Mouse (Mus musculus): ENCODE measurements around the gene Slc23a4. TPM values are rescaled to one million over a fixed set of nuclear protein-coding genes. Genes with fewer than 3 reads are reported as not detected.

Slc23a4 gene
- 0.27 and 0.35 TPM in 2 replicates for polyA plus RNA-seq (2015; fragmentation: Nextera tagmentation; extraction: Ambion mirVana)

- no peaks in the 10 kb centered on the region for H3K27me3 ChIP-seq (ENCODE audit: insufficient read depth, low read length)
- H3K9me3 ChIP-seq (ENCODE audit: low read length) = no peaks in the 10 kb centered on the region
- no peak within 1 kb of the TSS for H3K4me3 ChIP-seq (ENCODE audit: low read length)
- H3K36me3 ChIP-seq (ENCODE audit: insufficient read depth, low read length) = no peaks in the 10 kb centered on the region
- 12% methylated on average over 20 of the region's 20 CpGs for WGBS
- ATAC-seq (ENCODE audit: low FRiP score, low TSS enrichment) = peak; percentile 68; the same call in 1 of the 2 replicates
- peak within 1 kb of the TSS; percentile 28 for H3K9ac ChIP-seq (replicated peaks; ENCODE audit: low read length)
- no peak within 1 kb of the TSS for H3K27ac ChIP-seq (ENCODE audit: low read length)
- H3K4me2 ChIP-seq (replicated peaks; ENCODE audit: low read depth, low read length) = peak within 1 kb of the TSS; percentile 33
- peaks cover 17% of the 10 kb centered on the region for H3K4me1 ChIP-seq (ENCODE audit: insufficient read depth, low read length)
These were observed at the start of gene Slc23a4 for GRCm38 (mm10) chr6:34988081-34988761. Gene Slc23a4, minus strand, starts transcription at chr6:34988404.

GRCm38 (mm10) chr6:35033341-35033740 is 45.1 kb upstream of the Slc23a4 start:
- WGBS = 94% methylated on average over 11 of the region's 11 CpGs
- Histone ChIP-seq H3K4me2 (replicated peaks; ENCODE audit: low read depth, low read length) (no peak overlapping the region), H3K9ac (replicated peaks; ENCODE audit: low read length) (no peak overlapping the region), H3K9me3 (ENCODE audit: low read length) (no peaks in the 10 kb centered on the region), H3K27ac (ENCODE audit: low read length) (no peak overlapping the region), H3K36me3 (ENCODE audit: insufficient read depth, low read length) (no peaks in the 10 kb centered on the region), H3K27me3 (ENCODE audit: insufficient read depth, low read length) (no peaks in the 10 kb centered on the region), H3K4me3 (ENCODE audit: low read length) (no peak overlapping the region), H3K4me1 (ENCODE audit: insufficient read depth, low read length) (no peaks in the 10 kb centered on the region)
- ATAC-seq (ENCODE audit: low FRiP score, low TSS enrichment) = no peak

GRCm38 (mm10) chr6:35032704-35033103 is 44.5 kb upstream of the Slc23a4 start:
- no peaks in the 10 kb centered on the region for H3K9me3 ChIP-seq (ENCODE audit: low read length)
- no peaks in the 10 kb centered on the region for H3K36me3 ChIP-seq (ENCODE audit: insufficient read depth, low read length)
- H3K4me1 ChIP-seq (ENCODE audit: insufficient read depth, low read length) = no peaks in the 10 kb centered on the region
- 82% methylated on average over 2 of the region's 2 CpGs for WGBS
- no peaks in the 10 kb centered on the region for H3K27me3 ChIP-seq (ENCODE audit: insufficient read depth, low read length)
- H3K4me3 ChIP-seq (ENCODE audit: low read length) = no peak overlapping the region
- no peak overlapping the region for H3K4me2 ChIP-seq (replicated peaks; ENCODE audit: low read depth, low read length)
- H3K9ac ChIP-seq (replicated peaks; ENCODE audit: low read length) = no peak overlapping the region
- no peak for ATAC-seq (ENCODE audit: low FRiP score, low TSS enrichment)
- no peak overlapping the region for H3K27ac ChIP-seq (ENCODE audit: low read length)

GRCm38 (mm10) chr6:35030811-35031210 is 42.6 kb upstream of the Slc23a4 start:
- H3K4me2 ChIP-seq (replicated peaks; ENCODE audit: low read depth, low read length) = no peak overlapping the region
- no peak overlapping the region for H3K27ac ChIP-seq (ENCODE audit: low read length)
- no peak for ATAC-seq (ENCODE audit: low FRiP score, low TSS enrichment)
- WGBS = 94% methylated on average over 4 of the region's 4 CpGs
- no peak overlapping the region for H3K9ac ChIP-seq (replicated peaks; ENCODE audit: low read length)
- H3K36me3 ChIP-seq (ENCODE audit: insufficient read depth, low read length) = no peaks in the 10 kb centered on the region
- no peak overlapping the region for H3K4me3 ChIP-seq (ENCODE audit: low read length)
- no peaks in the 10 kb centered on the region for H3K4me1 ChIP-seq (ENCODE audit: insufficient read depth, low read length)
- no peaks in the 10 kb centered on the region for H3K9me3 ChIP-seq (ENCODE audit: low read length)
- H3K27me3 ChIP-seq (ENCODE audit: insufficient read depth, low read length) = no peaks in the 10 kb centered on the region

GRCm38 (mm10) chr6:35030226-35030625 is 42.0 kb upstream of the Slc23a4 start:
- no peak for ATAC-seq (ENCODE audit: low FRiP score, low TSS enrichment)
- Histone ChIP-seq H3K4me2 (replicated peaks; ENCODE audit: low read depth, low read length) (no peak overlapping the region), H3K9ac (replicated peaks; ENCODE audit: low read length) (no peak overlapping the region), H3K4me3 (ENCODE audit: low read length) (no peak overlapping the region), H3K4me1 (ENCODE audit: insufficient read depth, low read length) (no peaks in the 10 kb centered on the region), H3K27me3 (ENCODE audit: insufficient read depth, low read length) (no peaks in the 10 kb centered on the region), H3K27ac (ENCODE audit: low read length) (no peak overlapping the region), H3K9me3 (ENCODE audit: low read length) (no peaks in the 10 kb centered on the region), H3K36me3 (ENCODE audit: insufficient read depth, low read length) (no peaks in the 10 kb centered on the region)
- 88% methylated on average over 6 of the region's 6 CpGs for WGBS

GRCm38 (mm10) chr6:35028023-35028422 is 39.8 kb upstream of the Slc23a4 start:
- no peak overlapping the region for H3K9ac ChIP-seq (replicated peaks; ENCODE audit: low read length)
- 94% methylated on average over 2 of the region's 2 CpGs for WGBS
- no peaks in the 10 kb centered on the region for H3K27me3 ChIP-seq (ENCODE audit: insufficient read depth, low read length)
- H3K4me1 ChIP-seq (ENCODE audit: insufficient read depth, low read length) = no peaks in the 10 kb centered on the region
- peaks cover 1% of the 10 kb centered on the region for H3K36me3 ChIP-seq (ENCODE audit: insufficient read depth, low read length)
- ATAC-seq (ENCODE audit: low FRiP score, low TSS enrichment) = no peak
- H3K4me2 ChIP-seq (replicated peaks; ENCODE audit: low read depth, low read length) = no peak overlapping the region
- H3K9me3 ChIP-seq (ENCODE audit: low read length) = no peaks in the 10 kb centered on the region
- H3K27ac ChIP-seq (ENCODE audit: low read length) = no peak overlapping the region
- H3K4me3 ChIP-seq (ENCODE audit: low read length) = no peak overlapping the region

- H3K4me1 ChIP-seq (ENCODE audit: insufficient read depth, low read length) = no peaks in the 10 kb centered on the region
- WGBS = 79% methylated on average over 6 of the region's 6 CpGs
- H3K36me3 ChIP-seq (ENCODE audit: insufficient read depth, low read length) = peaks cover 6% of the 10 kb centered on the region
- H3K9me3 ChIP-seq (ENCODE audit: low read length) = no peaks in the 10 kb centered on the region
- no peak overlapping the region for H3K27ac ChIP-seq (ENCODE audit: low read length)
- H3K9ac ChIP-seq (replicated peaks; ENCODE audit: low read length) = no peak overlapping the region
- H3K4me2 ChIP-seq (replicated peaks; ENCODE audit: low read depth, low read length) = no peak overlapping the region
- no peak overlapping the region for H3K4me3 ChIP-seq (ENCODE audit: low read length)
- H3K27me3 ChIP-seq (ENCODE audit: insufficient read depth, low read length) = no peaks in the 10 kb centered on the region
- no peak for ATAC-seq (ENCODE audit: low FRiP score, low TSS enrichment)
These were observed 39.1 kb upstream of the Slc23a4 start for GRCm38 (mm10) chr6:35027257-35027656.

- ATAC-seq (ENCODE audit: low FRiP score, low TSS enrichment) = no peak
- WGBS = 99% methylated on average over 5 of the region's 5 CpGs
- peaks cover 2% of the 10 kb centered on the region; the same call in 1 of the 2 replicates for H3K36me3 ChIP-seq (ENCODE audit: insufficient read depth, low read length)
These were observed 28.4 kb upstream of the Slc23a4 start for GRCm38 (mm10) chr6:35016624-35017023.

GRCm38 (mm10) chr6:35011953-35012352 is 23.7 kb upstream of the Slc23a4 start:
- H3K4me3 ChIP-seq (ENCODE audit: low read length) = no peak overlapping the region
- H3K27me3 ChIP-seq (ENCODE audit: insufficient read depth, low read length) = no peaks in the 10 kb centered on the region
- H3K9me3 ChIP-seq (ENCODE audit: low read length) = no peaks in the 10 kb centered on the region
- no peak overlapping the region for H3K27ac ChIP-seq (ENCODE audit: low read length)
- H3K36me3 ChIP-seq (ENCODE audit: insufficient read depth, low read length) = no peaks in the 10 kb centered on the region; the same call in 1 of the 2 replicates
- no peaks in the 10 kb centered on the region for H3K4me1 ChIP-seq (ENCODE audit: insufficient read depth, low read length)
- 89% methylated on average over 1 of the region's 1 CpGs for WGBS
- no peak overlapping the region for H3K9ac ChIP-seq (replicated peaks; ENCODE audit: low read length)
- no peak for ATAC-seq (ENCODE audit: low FRiP score, low TSS enrichment)
- H3K4me2 ChIP-seq (replicated peaks; ENCODE audit: low read depth, low read length) = no peak overlapping the region

More at GRCm38 (mm10) chr6:35016624-35017023, 28.4 kb upstream of the Slc23a4 start:
- Histone ChIP-seq H3K4me1 (ENCODE audit: insufficient read depth, low read length) (no peaks in the 10 kb centered on the region), H3K27ac (ENCODE audit: low read length) (no peak overlapping the region), H3K4me3 (ENCODE audit: low read length) (no peak overlapping the region), H3K9me3 (ENCODE audit: low read length) (no peaks in the 10 kb centered on the region), H3K9ac (replicated peaks; ENCODE audit: low read length) (no peak overlapping the region), H3K4me2 (replicated peaks; ENCODE audit: low read depth, low read length) (no peak overlapping the region), H3K27me3 (ENCODE audit: insufficient read depth, low read length) (no peaks in the 10 kb centered on the region)

GRCm38 (mm10) chr6:35010705-35011104 is 22.5 kb upstream of the Slc23a4 start:
- H3K27me3 ChIP-seq (ENCODE audit: insufficient read depth, low read length) = no peaks in the 10 kb centered on the region
- H3K4me3 ChIP-seq (ENCODE audit: low read length) = no peak overlapping the region
- WGBS = 96% methylated on average over 5 of the region's 5 CpGs
- no peak overlapping the region for H3K9ac ChIP-seq (replicated peaks; ENCODE audit: low read length)
- H3K27ac ChIP-seq (ENCODE audit: low read length) = no peak overlapping the region
- H3K4me2 ChIP-seq (replicated peaks; ENCODE audit: low read depth, low read length) = no peak overlapping the region
- H3K4me1 ChIP-seq (ENCODE audit: insufficient read depth, low read length) = no peaks in the 10 kb centered on the region
- no peaks in the 10 kb centered on the region for H3K36me3 ChIP-seq (ENCODE audit: insufficient read depth, low read length)
- H3K9me3 ChIP-seq (ENCODE audit: low read length) = no peaks in the 10 kb centered on the region
- ATAC-seq (ENCODE audit: low FRiP score, low TSS enrichment) = no peak
